In the genomic region with DNA sequence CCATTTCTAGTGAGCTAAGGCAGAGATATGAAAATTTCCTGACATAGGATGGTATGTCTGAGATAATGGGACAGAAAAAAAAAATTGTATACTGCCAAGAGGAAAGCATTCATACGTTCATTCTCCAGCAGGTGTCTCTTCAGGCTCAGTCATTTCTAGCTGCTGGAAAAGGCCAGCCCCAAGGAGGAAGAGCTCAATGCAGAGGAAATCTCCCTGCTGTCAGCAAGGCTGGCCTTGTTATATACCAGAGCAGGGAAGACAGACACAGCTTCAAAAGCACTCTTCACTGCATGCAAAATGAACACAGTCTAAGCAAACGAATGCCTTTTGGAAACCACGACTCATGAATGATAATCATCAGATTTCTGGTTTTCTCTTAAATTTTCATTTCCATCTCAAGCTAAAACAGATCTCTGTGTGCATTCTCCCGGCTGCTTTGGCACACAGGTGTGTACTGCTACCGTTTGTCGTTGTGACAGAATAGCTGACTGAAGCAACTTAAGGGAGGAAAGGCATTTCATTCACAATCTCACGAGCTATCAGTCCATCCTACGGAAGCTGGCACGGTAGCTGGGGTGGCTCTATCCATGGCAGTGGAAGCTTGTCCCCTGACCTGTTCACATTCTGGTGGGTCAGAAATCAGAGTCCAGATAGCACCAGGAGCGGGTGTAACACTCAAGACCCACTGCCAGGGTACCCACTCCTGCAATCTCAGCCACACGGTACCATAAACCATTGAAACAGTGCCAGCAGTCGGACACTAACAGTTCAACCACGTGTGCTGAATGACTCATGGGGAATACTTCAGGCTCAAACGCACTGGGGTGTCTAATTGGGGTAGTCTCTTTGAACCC, we compare ENCODE assay signal across 8 mouse cellular contexts.
DNase-seq lines count a peak whose midpoint lies in the region; ATAC-seq and TF ChIP-seq lines count a peak whose summit lies in the region.

No protein-coding gene starts in this region.

- H3K4me2 ChIP-seq in neural tube, embryonic 15.5 days: no peak overlapping the region

- ATAC-seq in frontal cortex, adult (ENCODE audit: low TSS enrichment): peak; percentile 97
- ATAC-seq in neural tube, embryonic 15.5 days (ENCODE audit: low FRiP score): peak; percentile 85
- no peak for ATAC-seq in CD4-positive, CD25-positive, alpha-beta regulatory T cell, adult 4 months

- H3K27me3 ChIP-seq in heart, adult 2 months (ENCODE audit: control insufficient read depth, insufficient read depth, low read length): no peaks in the 10 kb centered on the region
- no peaks in the 10 kb centered on the region for H3K27me3 ChIP-seq in neural tube, embryonic 15.5 days (replicated peaks)

- H3K27ac ChIP-seq in heart, adult 2 months: no peak overlapping the region
- peak overlapping the region; percentile 29; the same call in 1 of the 2 replicates for H3K27ac ChIP-seq in neural tube, embryonic 15.5 days (replicated peaks)

- no peak overlapping the region for H3K4me3 ChIP-seq in heart, adult 2 months
- no peak overlapping the region for H3K4me3 ChIP-seq in neural tube, embryonic 15.5 days (replicated peaks)

- H3K36me3 ChIP-seq in heart, adult 2 months (ENCODE audit: control insufficient read depth, insufficient read depth, low read length): no peaks in the 10 kb centered on the region
- H3K36me3 ChIP-seq in neural tube, embryonic 15.5 days: no peaks in the 10 kb centered on the region

- peak; percentile 68 for TF ChIP-seq CTCF in heart, adult 2 months (IDR thresholded peaks at IDR 0.05)

- intact Hi-C loops in heart, adult 2 months (cut with DNase I): loop anchor here (10.0 kb wide), 1 partner anchor 666 kb away; no protein-coding TSS in a partner anchor

- H3K9me3 ChIP-seq in neural tube, embryonic 15.5 days (replicated peaks): no peaks in the 10 kb centered on the region

- H3K4me1 ChIP-seq in heart, adult 2 months (ENCODE audit: control insufficient read depth, insufficient read depth, low read length): no peaks in the 10 kb centered on the region
- H3K4me1 ChIP-seq in neural tube, embryonic 15.5 days: no peaks in the 10 kb centered on the region

- H3K9ac ChIP-seq in heart, adult 2 months (ENCODE audit: low read depth, low read length): no peak overlapping the region
- no peak overlapping the region for H3K9ac ChIP-seq in neural tube, embryonic 15.5 days (replicated peaks)

- TF ChIP-seq POLR2A in heart, adult 2 months (IDR thresholded peaks at IDR 0.05; ENCODE audit: insufficient read depth, low read depth, low read length): no peak

- H3K79me2 ChIP-seq in heart, adult 2 months (replicated peaks; ENCODE audit: control insufficient read depth, insufficient read depth, low read length): no peaks in the 10 kb centered on the region

- 33% methylated on average over 14 of the region's 14 CpGs for WGBS in heart, adult 2 months
- 67% methylated on average over 14 of the region's 14 CpGs for WGBS in neural tube, embryonic 15.5 days

- TF ChIP-seq EP300 in heart, adult 2 months (IDR thresholded peaks at IDR 0.05; ENCODE audit: insufficient read depth, low read depth, low read length): no peak

- no peak for DNase-seq in heart, adult 2 months
- no peak for DNase-seq in heart, adult 11 months
- DNase-seq in R1 (ENCODE audit: low read depth, low spot score): peak; percentile 3
- peak; percentile 63 for DNase-seq in layer of hippocampus, adult 9-11 months
- DNase-seq in lung, postnatal 10 days: no peak

Comparison
In these comparisons a context has a peak if more than half of its experiments do, and no peak if none do; other contexts are left out.
1. DNase-seq: peak in R1 (single experiment) and layer of hippocampus, adult 9-11 months (single experiment); none in heart, adult 2 months (0 of 2), heart, adult 11 months (single experiment) and lung, postnatal 10 days (single experiment).